Mouse (Mus musculus) lung, embryonic 15.5 days (tissue): ENCODE data around the gene Ctsd. TPM values are rescaled to one million over a fixed set of nuclear protein-coding genes. Genes with fewer than 3 reads are reported as not detected.

Experiments
- ATAC-seq: fragments of 200-750 bp; cut with Nextera tagmentation; 2 replicates; pipeline ENCODE4 v1.8.0; 2017; ENCODE audit warnings: moderate number of reproducible peaks, borderline replicate concordance; ENCODE audit not compliant: low FRiP score, low TSS enrichment; ENCODE audit errors: extremely low read depth
- H3K27ac ChIP-seq: fragments of 300-500 bp; sonication (generic); 2 replicates; pipeline ENCODE4 v1.5.1; 2015; ENCODE audit warnings: moderate library complexity, mild to moderate bottlenecking, inconsistent platforms
- H3K27me3 ChIP-seq: fragments of 300-500 bp; sonication (generic); 2 replicates; pipeline ENCODE4 v1.6.1; 2015; ENCODE audit warnings: inconsistent platforms
- H3K36me3 ChIP-seq: fragments of 300-500 bp; sonication (generic); 2 replicates; pipeline ENCODE4 v1.6.1; 2015; ENCODE audit warnings: inconsistent platforms
- H3K4me1 ChIP-seq: fragments of 300-500 bp; sonication (generic); 2 replicates; pipeline ENCODE4 v1.6.1; 2015; ENCODE audit warnings: inconsistent platforms
- H3K4me2 ChIP-seq: fragments of 300-500 bp; sonication (generic); 2 replicates; pipeline ENCODE4 v1.6.1; 2015; ENCODE audit warnings: inconsistent platforms, mild to moderate bottlenecking, moderate library complexity
- H3K4me3 ChIP-seq: fragments of 300-500 bp; sonication (generic); 2 replicates; pipeline ENCODE4 v1.5.1; 2015; ENCODE audit warnings: mild to moderate bottlenecking, inconsistent platforms
- H3K9ac ChIP-seq: fragments of 300-500 bp; sonication (generic); 2 replicates; pipeline ENCODE4 v1.6.1; 2015; ENCODE audit warnings: inconsistent platforms
- H3K9me3 ChIP-seq: fragments of 300-500 bp; sonication (generic); 2 replicates; pipeline ENCODE4 v1.6.1; 2016; ENCODE audit warnings: inconsistent platforms
- WGBS: fragments of 180-500 bp; shearing (Covaris S2); methylation state at CpG from one replicate; pipeline ENCODE4 v1.1.7; 2015; 5-methylcytosine and 5-hydroxymethylcytosine counted together
- polyA plus RNA-seq: library from polyadenylated mRNA; unstranded; fragments of >200 nt; fragmentation: Nextera tagmentation; extraction: Ambion mirVana; gene quantifications from 2 replicates; pipeline ENCODE4 v1.2.1, GENCODE M21; 2015

Gene Ctsd
- polyA plus RNA-seq, 1 experiment from 2014 or later: 299 TPM

DNA sequence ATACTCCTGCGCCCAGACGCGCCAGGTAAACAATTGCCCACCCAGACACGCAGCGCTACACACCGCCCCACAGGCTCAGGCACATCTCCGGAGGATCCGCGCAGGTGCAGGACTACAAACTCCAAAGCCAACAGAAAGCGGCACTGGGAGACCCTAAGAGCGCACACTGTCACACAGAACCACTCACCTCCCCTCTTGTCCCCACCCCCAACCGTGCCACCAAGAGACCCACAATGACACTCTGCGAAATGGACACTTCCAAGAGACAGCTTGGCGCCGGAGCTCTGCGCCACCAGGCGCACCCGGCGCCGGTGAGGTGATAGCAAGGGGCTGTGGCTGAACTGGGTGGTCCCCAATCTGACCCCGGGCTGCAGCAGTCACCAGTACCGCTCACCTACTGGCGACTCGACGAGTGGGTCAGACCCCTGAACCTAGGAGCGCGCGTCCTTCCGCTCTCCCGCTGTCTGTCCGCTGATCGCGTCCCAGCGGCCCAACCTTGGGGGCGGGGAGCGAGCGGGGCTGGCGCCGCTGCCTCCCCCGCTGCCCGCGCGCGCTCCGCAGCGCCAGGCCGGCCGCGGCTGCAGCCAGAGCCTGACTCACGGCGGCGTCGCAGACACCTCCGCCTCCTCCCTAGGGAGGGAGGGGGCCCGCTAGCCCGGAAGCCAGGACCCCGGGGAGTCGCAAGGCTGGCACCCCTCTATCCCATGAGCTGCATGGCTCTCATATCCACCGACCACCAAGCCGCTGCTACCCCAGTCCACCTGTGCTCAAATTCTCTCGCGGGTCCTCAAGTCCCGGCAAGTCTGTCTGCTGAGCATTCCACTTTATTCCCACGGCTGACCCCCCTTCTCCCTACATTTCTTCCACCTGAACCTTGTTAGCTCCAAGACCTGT is 15.8 kb downstream of the Ctsd start:
- 1% methylated on average over 58 of the region's 64 CpGs for WGBS
- Histone ChIP-seq H3K4me2 (peak overlapping the region; percentile 87), H3K36me3 (peaks cover 12% of the 10 kb centered on the region), H3K27ac (no peak overlapping the region), H3K9ac (peak overlapping the region; percentile 9; the same call in 1 of the 2 replicates), H3K27me3 (peaks cover 41% of the 10 kb centered on the region), H3K9me3 (no peaks in the 10 kb centered on the region), H3K4me1 (peaks cover 15% of the 10 kb centered on the region), H3K4me3 (peak overlapping the region; percentile 46)
- ATAC-seq: peak; percentile 24; the same call in 1 of the 2 replicates

DNA sequence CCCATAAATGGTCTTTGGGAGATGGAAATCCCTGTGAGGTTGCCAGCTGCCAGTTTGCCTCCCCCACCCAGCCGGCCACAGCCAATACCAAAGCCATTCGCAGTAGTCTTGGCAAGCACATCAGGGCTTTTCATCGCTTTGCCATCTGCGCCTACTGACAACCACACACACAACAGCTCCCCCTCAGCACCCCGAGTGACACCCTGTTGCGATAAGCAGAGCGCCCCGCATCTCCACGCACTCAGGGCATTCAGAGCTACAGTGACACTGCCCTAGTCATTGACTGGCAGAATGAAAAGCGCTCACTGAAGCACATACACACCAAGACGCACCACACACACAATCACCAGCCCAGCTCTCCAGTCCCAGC is 16.5 kb downstream of the Ctsd start:
- ATAC-seq: no peak
- peaks cover 6% of the 10 kb centered on the region for H3K36me3 ChIP-seq
- peak overlapping the region; percentile 46 for H3K4me3 ChIP-seq
- 21% methylated on average over 11 of the region's 11 CpGs for WGBS
- H3K4me1 ChIP-seq: peaks cover 15% of the 10 kb centered on the region
- peaks cover 41% of the 10 kb centered on the region for H3K27me3 ChIP-seq
- H3K4me2 ChIP-seq: peak overlapping the region; percentile 87
- no peaks in the 10 kb centered on the region for H3K9me3 ChIP-seq
- H3K27ac ChIP-seq: no peak overlapping the region
- H3K9ac ChIP-seq: peak overlapping the region; percentile 9; the same call in 1 of the 2 replicates

DNA sequence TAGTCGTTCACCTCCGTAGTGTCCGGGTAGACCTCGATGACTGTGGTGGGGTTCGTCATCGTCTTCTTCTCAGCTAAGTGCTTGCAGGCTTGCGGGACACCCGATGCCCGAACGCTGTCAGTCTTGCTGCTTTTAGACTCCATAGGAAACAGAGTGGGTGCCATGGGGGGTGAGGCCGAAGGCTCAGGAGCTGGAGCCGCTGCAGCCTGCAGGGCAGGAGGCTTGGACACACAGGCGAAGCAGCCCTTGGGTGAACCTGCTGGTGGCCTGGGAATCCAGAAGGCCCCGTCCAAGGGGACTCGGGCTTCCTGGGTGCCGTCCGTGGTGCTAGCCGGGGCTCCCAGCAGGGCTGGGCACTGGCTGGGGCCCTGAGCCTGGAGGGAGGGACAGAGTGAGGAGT is 16.9 kb downstream of the Ctsd start:
- peaks cover 1% of the 10 kb centered on the region; the same call in 1 of the 2 replicates for H3K36me3 ChIP-seq
- H3K9me3 ChIP-seq: no peaks in the 10 kb centered on the region
- peaks cover 41% of the 10 kb centered on the region for H3K27me3 ChIP-seq
- ATAC-seq: no peak
- 75% methylated on average over 18 of the region's 18 CpGs for WGBS
- H3K4me2 ChIP-seq: peak overlapping the region; percentile 87
- H3K4me1 ChIP-seq: peaks cover 15% of the 10 kb centered on the region
- H3K4me3 ChIP-seq: 0 out of 2 replicates have a peak overlapping the region, but pooled peaks have one; percentile 46
- no peak overlapping the region for H3K27ac ChIP-seq
- H3K9ac ChIP-seq: no peak overlapping the region

DNA sequence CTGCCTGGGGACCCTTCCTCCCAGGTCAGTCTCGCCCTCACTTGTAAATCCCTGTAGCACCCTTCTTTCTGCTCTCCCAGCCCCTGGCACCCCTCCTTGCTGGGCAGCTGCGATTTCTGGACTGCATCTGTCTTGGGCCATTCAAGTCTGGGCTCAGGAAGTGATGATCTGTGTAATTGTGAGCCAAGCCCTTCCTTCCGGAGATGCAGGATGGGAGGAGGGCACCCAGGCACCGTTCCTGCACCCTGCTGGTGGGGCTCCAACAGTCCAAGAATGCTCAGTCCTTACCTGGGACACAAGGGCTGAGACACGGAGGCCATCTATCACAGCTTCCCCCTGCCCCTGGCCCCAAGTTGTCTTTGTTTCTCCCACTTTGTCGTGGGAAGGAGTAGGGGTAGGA is 18.0 kb downstream of the Ctsd start:
- H3K4me1 ChIP-seq: peaks cover 15% of the 10 kb centered on the region
- H3K9me3 ChIP-seq: no peaks in the 10 kb centered on the region
- WGBS: 60% methylated on average over 6 of the region's 6 CpGs
- no peak for ATAC-seq
- H3K27me3 ChIP-seq: peaks cover 41% of the 10 kb centered on the region
- no peaks in the 10 kb centered on the region for H3K36me3 ChIP-seq
- no peak overlapping the region for H3K27ac ChIP-seq
- no peak overlapping the region for H3K4me2 ChIP-seq
- H3K9ac ChIP-seq: no peak overlapping the region
- H3K4me3 ChIP-seq: no peak overlapping the region

DNA sequence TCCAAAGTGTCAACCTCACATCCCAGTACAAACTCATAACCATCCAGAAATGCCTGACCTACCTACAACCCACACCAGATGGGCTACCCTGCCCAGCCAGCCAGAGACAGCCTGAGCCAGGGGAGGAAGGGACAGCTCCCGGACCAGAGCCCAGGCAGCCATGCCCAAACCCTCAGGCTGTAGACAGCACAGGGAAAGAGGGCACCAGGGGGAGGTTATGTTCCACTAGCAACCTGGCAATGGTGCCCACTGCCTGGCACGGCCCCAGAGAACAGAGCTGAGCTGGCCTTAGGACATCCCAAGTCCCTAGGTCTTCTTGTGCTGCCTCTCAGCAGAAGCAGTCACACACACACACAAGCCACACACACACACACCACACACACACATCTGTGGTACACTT is 19.0 kb downstream of the Ctsd start:
- 66% methylated on average over 2 of the region's 2 CpGs for WGBS
- no peak for ATAC-seq
- peaks cover 15% of the 10 kb centered on the region for H3K4me1 ChIP-seq

DNA sequence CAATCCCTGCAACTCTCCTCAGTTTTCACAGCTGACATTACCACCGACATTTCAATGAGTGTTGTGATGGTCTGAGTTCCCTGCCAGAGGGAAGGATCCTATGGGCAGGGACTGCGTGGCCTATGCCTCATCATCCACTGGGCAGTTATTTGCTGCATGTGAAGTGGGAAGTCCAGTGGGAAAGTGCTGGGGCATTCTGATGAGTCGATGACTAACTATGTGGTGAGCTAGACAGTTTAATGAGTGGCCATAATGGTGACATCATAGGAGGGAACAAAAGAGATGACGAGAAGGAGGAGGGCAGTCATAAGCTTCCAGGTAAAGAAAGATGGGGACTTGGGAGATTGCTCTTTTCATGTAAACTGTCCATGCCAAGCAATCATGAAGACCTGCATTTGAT is 24.7 kb downstream of the Ctsd start:
- 68% methylated on average over 4 of the region's 4 CpGs for WGBS
- Histone ChIP-seq H3K36me3 (no peaks in the 10 kb centered on the region), H3K4me1 (no peaks in the 10 kb centered on the region), H3K4me2 (no peak overlapping the region), H3K9me3 (no peaks in the 10 kb centered on the region), H3K27ac (no peak overlapping the region), H3K9ac (no peak overlapping the region), H3K4me3 (no peak overlapping the region), H3K27me3 (no peaks in the 10 kb centered on the region)
- ATAC-seq: no peak

More for the DNA sequence above, 19.0 kb downstream of the Ctsd start:
- H3K27ac ChIP-seq: no peak overlapping the region
- peaks cover 41% of the 10 kb centered on the region for H3K27me3 ChIP-seq
- no peak overlapping the region for H3K4me3 ChIP-seq
- H3K4me2 ChIP-seq: no peak overlapping the region
- no peaks in the 10 kb centered on the region for H3K9me3 ChIP-seq
- H3K9ac ChIP-seq: no peak overlapping the region
- H3K36me3 ChIP-seq: no peaks in the 10 kb centered on the region

DNA sequence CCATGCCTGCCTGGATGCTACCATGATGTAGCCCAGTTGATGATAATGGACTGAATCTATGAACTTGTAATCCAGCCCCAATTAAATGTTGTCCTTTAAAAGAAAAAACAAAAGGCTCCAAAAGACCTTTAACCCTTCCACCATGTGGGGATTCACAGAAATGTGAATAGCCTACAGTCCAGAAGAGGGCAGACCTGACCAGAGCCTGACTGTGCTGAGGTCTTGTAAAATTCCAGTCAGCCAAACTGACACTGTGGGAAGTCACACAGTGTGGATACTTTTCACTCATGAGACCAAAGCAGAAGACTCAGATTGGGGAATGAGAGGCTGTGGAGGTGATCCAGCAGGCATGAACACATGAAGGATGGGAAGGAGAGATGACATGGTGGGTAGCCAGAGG is 27.1 kb downstream of the Ctsd start:
- no peak overlapping the region for H3K4me3 ChIP-seq
- H3K27me3 ChIP-seq: no peaks in the 10 kb centered on the region
- H3K9me3 ChIP-seq: no peaks in the 10 kb centered on the region
- H3K9ac ChIP-seq: no peak overlapping the region
- H3K36me3 ChIP-seq: no peaks in the 10 kb centered on the region
- no peaks in the 10 kb centered on the region for H3K4me1 ChIP-seq
- H3K27ac ChIP-seq: no peak overlapping the region
- H3K4me2 ChIP-seq: no peak overlapping the region
- ATAC-seq: no peak

DNA sequence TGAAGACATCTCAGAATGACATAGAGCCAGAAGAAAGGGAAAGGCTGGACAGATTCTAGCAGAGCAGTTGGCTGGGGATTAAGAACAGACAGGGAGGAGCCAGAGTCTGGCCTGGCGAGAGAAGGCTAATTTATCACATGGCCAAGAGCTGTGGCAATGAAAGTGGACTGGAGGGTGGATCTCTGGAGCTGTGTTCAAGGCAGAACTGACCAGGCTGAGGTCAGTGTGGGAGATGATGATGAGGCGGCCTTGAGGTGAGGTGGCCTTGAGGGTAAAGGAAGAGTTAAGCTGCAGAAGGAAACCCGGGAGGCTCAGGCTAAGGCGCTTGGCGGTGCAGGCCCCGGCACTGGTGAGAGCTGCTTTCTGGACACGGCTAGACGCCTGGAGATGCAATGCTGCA is 28.7 kb downstream of the Ctsd start:
- Histone ChIP-seq H3K4me2 (no peak overlapping the region), H3K27ac (no peak overlapping the region), H3K36me3 (no peaks in the 10 kb centered on the region), H3K9ac (no peak overlapping the region), H3K4me3 (no peak overlapping the region), H3K9me3 (no peaks in the 10 kb centered on the region), H3K4me1 (no peaks in the 10 kb centered on the region), H3K27me3 (no peaks in the 10 kb centered on the region)
- no peak for ATAC-seq
- WGBS: 48% methylated on average over 8 of the region's 8 CpGs

DNA sequence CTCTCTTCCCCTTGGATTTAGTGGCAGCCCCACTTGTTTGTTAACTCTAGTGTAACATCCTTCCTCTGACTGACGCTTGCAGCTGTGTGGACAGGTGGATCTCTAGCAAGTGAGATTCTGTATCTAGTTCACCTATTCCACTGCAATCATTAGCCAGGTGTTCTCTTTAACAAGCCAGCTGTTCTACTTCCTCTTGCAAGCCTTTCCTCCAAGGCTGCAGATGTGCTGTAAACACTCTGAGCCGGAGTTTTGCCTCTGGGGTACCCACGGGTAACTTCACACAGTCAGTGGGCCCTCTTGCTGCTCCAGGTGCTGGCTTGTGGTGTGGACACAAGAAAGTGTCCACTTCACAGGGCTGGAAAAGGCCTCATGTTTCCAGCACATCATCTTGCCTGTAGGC is 30.3 kb downstream of the Ctsd start:
- no peak overlapping the region for H3K4me3 ChIP-seq
- no peak for ATAC-seq
- H3K36me3 ChIP-seq: no peaks in the 10 kb centered on the region
- no peaks in the 10 kb centered on the region for H3K9me3 ChIP-seq
- WGBS: 49% methylated on average over 3 of the region's 3 CpGs
- no peak overlapping the region for H3K9ac ChIP-seq
- H3K27me3 ChIP-seq: no peaks in the 10 kb centered on the region
- H3K27ac ChIP-seq: no peak overlapping the region
- no peak overlapping the region for H3K4me2 ChIP-seq
- no peaks in the 10 kb centered on the region for H3K4me1 ChIP-seq

DNA sequence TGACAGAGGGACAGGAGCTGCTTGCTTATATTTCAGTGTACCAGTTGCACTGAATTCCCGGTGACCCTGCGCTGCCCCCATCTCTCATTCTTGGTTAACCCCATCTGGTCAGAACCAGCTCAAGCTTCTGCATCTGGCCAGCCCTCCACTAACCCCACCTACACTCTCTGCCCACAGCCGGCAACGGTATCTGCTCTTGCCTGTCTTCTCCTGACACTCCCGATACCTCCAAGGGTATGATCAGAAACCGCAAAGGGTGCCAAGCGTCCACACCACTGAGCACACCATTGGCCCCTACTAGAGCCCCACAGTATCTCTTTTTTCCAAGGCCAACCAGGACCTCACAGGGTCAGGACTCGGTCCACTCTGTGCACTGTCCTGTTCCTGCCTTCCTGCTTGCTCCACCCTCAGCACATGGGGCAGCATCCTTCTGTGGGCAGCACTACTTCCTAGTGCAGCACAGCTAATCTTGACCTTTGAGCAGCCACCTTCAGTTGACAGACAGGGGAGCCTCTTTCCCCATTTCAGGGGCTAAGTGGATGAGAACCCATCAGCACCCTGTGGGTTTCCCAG is 33.1 kb downstream of the Ctsd start:
- Histone ChIP-seq H3K36me3 (no peaks in the 10 kb centered on the region), H3K4me2 (no peak overlapping the region), H3K9me3 (no peaks in the 10 kb centered on the region), H3K4me3 (no peak overlapping the region), H3K27me3 (no peaks in the 10 kb centered on the region), H3K27ac (no peak overlapping the region), H3K4me1 (no peaks in the 10 kb centered on the region), H3K9ac (no peak overlapping the region)
- 0 out of 2 replicates have a peak, but pooled peaks have one; percentile 12 for ATAC-seq
- WGBS: 46% methylated on average over 8 of the region's 8 CpGs

DNA sequence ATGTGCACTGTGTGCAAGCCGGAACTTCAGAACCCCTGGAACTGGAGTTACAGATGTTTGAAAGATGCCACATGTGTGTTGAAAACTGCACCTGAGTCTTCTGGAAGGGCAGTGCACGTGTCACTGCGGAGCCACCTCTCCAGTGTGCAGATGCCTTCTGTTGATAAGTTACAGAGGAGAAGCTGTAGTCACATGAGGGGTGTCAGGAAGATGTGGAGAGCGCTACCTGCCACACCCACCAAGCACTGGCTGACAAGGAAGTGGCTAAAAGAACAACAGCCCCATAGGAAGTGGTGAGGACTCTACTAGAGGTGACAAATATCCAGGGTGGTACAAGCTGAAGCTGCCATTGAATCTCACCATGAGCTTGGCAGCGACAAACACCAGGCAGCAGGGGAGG is 34.0 kb downstream of the Ctsd start:
- H3K4me3 ChIP-seq: no peak overlapping the region
- H3K4me2 ChIP-seq: no peak overlapping the region
- H3K9me3 ChIP-seq: no peaks in the 10 kb centered on the region
- 0 out of 2 replicates have a peak, but pooled peaks cover 4% of the 10 kb centered on the region for H3K4me1 ChIP-seq
- H3K27me3 ChIP-seq: no peaks in the 10 kb centered on the region
- peak; percentile 37; the same call in 1 of the 2 replicates for ATAC-seq
- H3K9ac ChIP-seq: no peak overlapping the region
- no peak overlapping the region for H3K27ac ChIP-seq
- 50% methylated on average over 5 of the region's 5 CpGs for WGBS
- no peaks in the 10 kb centered on the region for H3K36me3 ChIP-seq

DNA sequence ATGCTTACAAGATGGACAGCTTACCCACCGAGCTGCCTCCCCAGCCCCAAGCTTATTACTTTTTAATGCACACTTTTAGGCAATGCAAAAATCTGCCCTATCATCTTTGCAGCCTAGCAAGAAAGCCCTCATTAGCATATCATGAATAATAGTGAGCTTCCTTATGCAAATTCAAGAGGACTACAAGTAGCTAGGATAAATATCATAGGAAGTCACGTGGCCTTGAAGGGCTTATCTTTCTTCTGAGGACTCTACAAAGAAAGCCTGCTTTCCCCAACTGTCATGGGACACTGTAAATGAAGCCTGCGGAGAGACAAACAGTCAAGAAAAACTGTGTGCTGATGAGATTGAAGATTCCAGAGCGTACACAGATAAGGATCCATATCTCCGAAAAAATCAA is 36.3 kb downstream of the Ctsd start:
- ATAC-seq: no peak
- no peaks in the 10 kb centered on the region for H3K9me3 ChIP-seq
- no peak overlapping the region for H3K27ac ChIP-seq
- WGBS: 46% methylated on average over 5 of the region's 5 CpGs
- no peaks in the 10 kb centered on the region for H3K36me3 ChIP-seq
- H3K4me2 ChIP-seq: no peak overlapping the region
- no peak overlapping the region for H3K9ac ChIP-seq
- H3K4me3 ChIP-seq: no peak overlapping the region
- H3K4me1 ChIP-seq: 0 out of 2 replicates have a peak, but pooled peaks cover 4% of the 10 kb centered on the region
- H3K27me3 ChIP-seq: no peaks in the 10 kb centered on the region
